8 mouse cellular contexts compared by ENCODE assay signal in the genomic region with DNA sequence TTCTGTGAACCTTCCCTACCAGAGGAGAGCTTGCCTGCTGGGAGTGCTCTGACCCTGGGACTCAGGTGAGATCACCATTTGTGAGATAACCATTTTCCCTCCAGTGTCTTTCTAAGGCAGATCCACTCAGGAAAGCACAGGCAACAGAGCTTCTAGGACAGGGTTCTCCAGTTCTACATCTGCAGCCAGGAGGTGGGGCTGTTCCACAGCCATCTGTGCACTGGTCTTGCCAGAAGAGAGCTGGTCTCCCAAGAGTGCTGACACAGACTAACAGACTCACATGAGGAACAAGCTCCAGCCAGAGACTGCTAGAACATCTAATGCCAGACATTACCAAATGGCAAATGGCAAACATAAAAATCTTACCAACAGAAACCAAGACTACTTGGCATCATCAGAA. TPM values are rescaled to one million over a fixed set of nuclear protein-coding genes. Genes with fewer than 3 reads are reported as not detected.
DNase-seq lines count a peak whose midpoint lies in the region; ATAC-seq and TF ChIP-seq lines count a peak whose summit lies in the region.
"Had no signal": no experiment of that assay in that cellular context is flagged by ENCODE, and none has a peak within 500 bp of the region (broad histone marks: within the 10 kb centered on the region; RNA-seq: fewer than 3 reads in every experiment).

No protein-coding gene starts in this region.

- no peaks in the 10 kb centered on the region for H3K27me3 ChIP-seq in stomach, postnatal 0 days (ENCODE audit: control insufficient read depth, insufficient read depth, low read length)
- no peaks in the 10 kb centered on the region for H3K27me3 ChIP-seq in forebrain, embryonic 16.5 days (replicated peaks; ENCODE audit: control insufficient read depth, insufficient read depth, low read length)

- H3K36me3 ChIP-seq in stomach, postnatal 0 days (ENCODE audit: control insufficient read depth, insufficient read depth, low read length), result no peaks in the 10 kb centered on the region
- H3K36me3 ChIP-seq in forebrain, embryonic 16.5 days (ENCODE audit: control insufficient read depth, insufficient read depth), result no peaks in the 10 kb centered on the region

- H3K4me3 ChIP-seq in left cerebral cortex, adult 2 months, result no peak overlapping the region
- no peak overlapping the region for H3K4me3 ChIP-seq in stomach, postnatal 0 days (ENCODE audit: low read depth, low read length)
- H3K4me3 ChIP-seq in forebrain, embryonic 16.5 days (replicated peaks; ENCODE audit: low read length), result no peak overlapping the region

- H3K9me3 ChIP-seq in stomach, postnatal 0 days (ENCODE audit: control insufficient read depth, low read length), result no peaks in the 10 kb centered on the region
- H3K9me3 ChIP-seq in forebrain, embryonic 16.5 days (ENCODE audit: control insufficient read depth, low read length), result 0 out of 2 replicates have a peak, but pooled peaks cover 3% of the 10 kb centered on the region

- no peak overlapping the region for H3K4me2 ChIP-seq in stomach, postnatal 0 days (replicated peaks; ENCODE audit: low read depth)
- no peak overlapping the region for H3K4me2 ChIP-seq in forebrain, embryonic 16.5 days (ENCODE audit: low read length)

- no peak for TF ChIP-seq EP300 in stomach, postnatal 0 days (optimal IDR thresholded peaks at IDR 0.05)

- no peak for ATAC-seq in stomach, postnatal 0 days (ENCODE audit: low FRiP score, low TSS enrichment)
- no peak for ATAC-seq in forebrain, embryonic 16.5 days

- H3K27ac ChIP-seq in left cerebral cortex, adult 2 months, result no peak overlapping the region
- no peak overlapping the region for H3K27ac ChIP-seq in stomach, postnatal 0 days (replicated peaks)
- no peak overlapping the region for H3K27ac ChIP-seq in forebrain, embryonic 16.5 days (ENCODE audit: low read length)

- H3K9ac ChIP-seq in stomach, postnatal 0 days (ENCODE audit: low read length), result no peak overlapping the region
- H3K9ac ChIP-seq in forebrain, embryonic 16.5 days (replicated peaks; ENCODE audit: low read depth, low read length), result no peak overlapping the region

- no peak for DNase-seq in left cerebral cortex, adult 2 months (ENCODE audit: extremely low spot score in 1 of 2, low spot score in 2 of 2)
- DNase-seq in left cerebral cortex, adult 8-10 months (ENCODE audit: low spot score in 2 of 2), result no peak
- DNase-seq in ZHBTc4 (ENCODE audit: low read depth, low spot score), result peak; percentile 7
- peak; percentile 55 for DNase-seq in gastrocnemius, postnatal 25 days
- peak; percentile 35 to 49 for DNase-seq in layer of hippocampus, postnatal 14 days (ENCODE audit: low spot score in 2 of 2)
- peak; percentile 31 for DNase-seq in stomach, postnatal 0 days (ENCODE audit: low spot score)

- intact Hi-C loops in left cerebral cortex, adult 2 months (cut with DNase I), result loop anchor here (1.0 kb wide), 1 partner anchor 131 kb away; no protein-coding TSS in a partner anchor

- no peaks in the 10 kb centered on the region for H3K4me1 ChIP-seq in stomach, postnatal 0 days (replicated peaks; ENCODE audit: control insufficient read depth, insufficient read depth)
- no peaks in the 10 kb centered on the region for H3K4me1 ChIP-seq in forebrain, embryonic 16.5 days (replicated peaks; ENCODE audit: control insufficient read depth, insufficient read depth, low read length)

- TF ChIP-seq CTCF in left cerebral cortex, adult 2 months (IDR thresholded peaks at IDR 0.05), result peak; percentile 31
- peak; percentile 72 for TF ChIP-seq CTCF in stomach, postnatal 0 days (IDR thresholded peaks at IDR 0.05; ENCODE audit: low read depth)

RNA-seq across cellular contexts. Expression of a gene that starts 9.9 kb away (rescaled TPM):
- total RNA-seq in left cerebral cortex, adult 2 months (2021), result not detected
- not detected for total RNA-seq in left cerebral cortex, adult 8-10 months (2022)
- not detected for total RNA-seq in gastrocnemius, postnatal 25 days (2021)
- total RNA-seq in layer of hippocampus, postnatal 14 days (2021), result not detected
- polyA plus RNA-seq in stomach, postnatal 0 days (2015; fragmentation: Nextera tagmentation; extraction: Ambion mirVana), result 0.28 and 0.30 TPM in 2 replicates
- polyA plus RNA-seq in forebrain, embryonic 16.5 days (2015; fragmentation: Nextera tagmentation; extraction: Ambion mirVana), result 0.47 TPM in 1 of 2 replicates, not detected in the other
- total RNA-seq: hematopoietic stem cell, adult 5-6 weeks had no signal

RNA-seq across cellular contexts. Expression of a gene that starts 52.5 kb away (rescaled TPM):
- not detected for total RNA-seq in left cerebral cortex, adult 2 months (2021)
- total RNA-seq in left cerebral cortex, adult 8-10 months (2022), result not detected
- not detected for total RNA-seq in gastrocnemius, postnatal 25 days (2021)
- not detected for total RNA-seq in layer of hippocampus, postnatal 14 days (2021)
- 0.51 and 0.53 TPM in 2 replicates for polyA plus RNA-seq in stomach, postnatal 0 days (2015; fragmentation: Nextera tagmentation; extraction: Ambion mirVana)
- polyA plus RNA-seq in forebrain, embryonic 16.5 days (2015; fragmentation: Nextera tagmentation; extraction: Ambion mirVana), result 0.39 TPM in 2 replicates
- total RNA-seq: hematopoietic stem cell, adult 5-6 weeks had no signal

Comparison
In these comparisons a context has a peak if more than half of its experiments do, and no peak if none do; other contexts are left out.
1. DNase-seq: peak in ZHBTc4 (single experiment), gastrocnemius, postnatal 25 days (single experiment), layer of hippocampus, postnatal 14 days (2 of 2) and stomach, postnatal 0 days (single experiment); none in left cerebral cortex, adult 2 months (0 of 2) and left cerebral cortex, adult 8-10 months (0 of 2).